Mouse (Mus musculus) spleen, adult 12 weeks (tissue): ENCODE measurements around the gene Eif4ebp2.

Experiments
- DNase-seq: peaks from one replicate; pipeline ENCODE4 v3.0.0; 2022; ENCODE audit warnings: low spot score

The Eif4ebp2 gene

GRCm38 (mm10) chr10:61418131-61418900 is 34.1 kb downstream of the Eif4ebp2 start:
- no peak for DNase-seq

- no peak for DNase-seq
These were observed 34.8 kb downstream of the Eif4ebp2 start, which contains the start of gene Nodal for GRCm38 (mm10) chr10:61417672-61418071. Gene Nodal (plus strand): TSS chr10:61417972.

- no peak for DNase-seq
These were observed 35.4 kb downstream of the Eif4ebp2 start for GRCm38 (mm10) chr10:61417046-61417445.

- DNase-seq, result no peak
These were observed 35.9 kb downstream of the Eif4ebp2 start for GRCm38 (mm10) chr10:61416561-61416960.

DNA sequence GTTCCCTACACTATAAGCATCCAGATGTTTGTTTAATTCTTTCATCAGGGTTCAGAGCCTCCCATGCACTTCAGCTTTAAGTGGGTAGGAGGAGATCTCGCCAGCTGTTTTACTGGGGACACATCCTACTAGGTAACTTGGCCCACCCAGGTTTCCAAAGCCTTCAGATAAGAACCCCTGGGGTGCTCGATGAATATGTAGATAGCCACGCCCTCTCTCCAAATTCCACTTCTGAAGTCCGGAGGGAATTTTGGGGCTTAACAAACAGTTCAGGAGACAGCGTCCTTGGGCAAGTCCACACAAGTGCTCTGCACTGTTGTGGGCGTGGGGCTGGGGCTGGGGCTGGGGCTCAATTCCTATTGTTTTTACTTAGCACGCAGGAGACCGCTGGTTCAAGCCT is 36.6 kb downstream of the Eif4ebp2 start:
- DNase-seq, result no peak

DNA sequence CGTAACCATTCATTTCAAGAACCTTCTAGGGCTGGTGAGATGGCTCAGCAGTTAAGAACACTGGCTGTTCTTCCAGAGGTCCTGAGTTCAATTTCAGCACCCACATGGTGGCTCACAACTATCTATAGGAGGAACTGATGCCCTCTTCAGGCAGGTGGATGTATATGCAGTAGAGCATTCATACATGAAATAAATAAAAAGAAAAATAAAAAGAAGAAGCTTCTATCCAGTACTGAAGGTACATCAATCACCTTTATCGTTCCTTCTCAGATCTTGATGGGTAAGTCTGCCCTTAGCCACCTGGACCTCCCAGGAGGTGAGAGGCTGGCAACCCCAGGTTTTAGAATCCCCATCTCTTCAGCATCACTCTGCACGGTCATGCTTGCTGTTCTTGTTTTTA is 37.2 kb downstream of the Eif4ebp2 start:
- no peak for DNase-seq

- peak; percentile 25 for DNase-seq
These were observed 39.4 kb downstream of the Eif4ebp2 start for GRCm38 (mm10) chr10:61412910-61413625.

GRCm38 (mm10) chr10:61410193-61410592 is 42.3 kb downstream of the Eif4ebp2 start:
- no peak for DNase-seq

GRCm38 (mm10) chr10:61409776-61410175 is 42.7 kb downstream of the Eif4ebp2 start:
- no peak for DNase-seq

- DNase-seq, result no peak
These were observed 46.5 kb downstream of the Eif4ebp2 start for GRCm38 (mm10) chr10:61405958-61406357.

- no peak for DNase-seq
These were observed 49.5 kb downstream of the Eif4ebp2 start for GRCm38 (mm10) chr10:61402911-61403310.

DNA sequence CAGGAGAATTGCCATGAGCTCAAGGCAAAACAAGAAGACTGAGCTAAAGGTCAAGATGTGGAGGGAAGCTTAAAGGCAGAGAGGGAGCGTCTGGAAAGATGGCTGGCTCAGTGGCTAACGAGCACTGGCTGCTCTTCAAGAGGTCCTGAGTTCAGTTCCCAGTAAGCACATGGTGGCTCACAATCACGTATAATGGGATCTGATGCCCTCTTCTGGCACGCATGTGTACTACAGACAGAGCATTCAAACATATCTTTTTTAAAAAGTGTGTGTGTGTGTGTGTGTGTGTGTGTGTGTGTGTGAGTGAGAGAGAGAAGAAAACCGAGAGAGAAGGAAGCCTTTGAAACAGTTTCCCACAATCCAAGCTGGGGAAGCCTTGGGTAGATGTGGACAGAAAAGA is 50.0 kb downstream of the Eif4ebp2 start:
- DNase-seq, result no peak

GRCm38 (mm10) chr10:61400407-61400806 is 52.1 kb downstream of the Eif4ebp2 start:
- no peak for DNase-seq

DNA sequence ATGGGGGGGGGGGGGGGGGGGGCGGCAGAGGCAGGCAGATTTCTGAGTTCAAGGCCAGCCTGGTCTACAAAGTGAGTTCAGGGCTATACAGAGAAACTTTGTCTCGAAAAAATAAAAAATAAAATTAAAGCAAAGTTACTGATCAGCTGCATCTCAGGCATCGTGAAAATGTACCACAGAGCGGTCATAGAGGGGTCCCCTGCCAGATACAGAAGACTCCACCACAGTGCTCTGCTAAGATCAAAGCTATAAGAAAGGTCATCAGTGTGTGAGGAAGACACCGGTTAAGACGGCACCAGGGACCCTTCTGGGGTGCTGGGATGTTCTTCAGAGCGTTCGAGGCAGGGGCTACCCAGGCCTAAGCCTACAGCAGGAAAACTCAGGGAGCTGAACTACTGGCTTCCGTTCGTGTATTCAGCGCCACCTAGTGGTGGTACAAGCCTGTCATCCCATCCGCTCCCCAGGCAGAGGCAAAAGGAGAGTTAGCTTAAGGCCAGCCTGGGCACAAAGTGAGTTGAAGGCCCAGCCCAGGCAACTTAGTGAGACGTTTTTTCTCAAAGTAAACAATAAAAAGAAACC is 53.2 kb downstream of the Eif4ebp2 start:
- DNase-seq, result peak; percentile 50

GRCm38 (mm10) chr10:61398125-61398524 is 54.3 kb downstream of the Eif4ebp2 start:
- no peak for DNase-seq

DNA sequence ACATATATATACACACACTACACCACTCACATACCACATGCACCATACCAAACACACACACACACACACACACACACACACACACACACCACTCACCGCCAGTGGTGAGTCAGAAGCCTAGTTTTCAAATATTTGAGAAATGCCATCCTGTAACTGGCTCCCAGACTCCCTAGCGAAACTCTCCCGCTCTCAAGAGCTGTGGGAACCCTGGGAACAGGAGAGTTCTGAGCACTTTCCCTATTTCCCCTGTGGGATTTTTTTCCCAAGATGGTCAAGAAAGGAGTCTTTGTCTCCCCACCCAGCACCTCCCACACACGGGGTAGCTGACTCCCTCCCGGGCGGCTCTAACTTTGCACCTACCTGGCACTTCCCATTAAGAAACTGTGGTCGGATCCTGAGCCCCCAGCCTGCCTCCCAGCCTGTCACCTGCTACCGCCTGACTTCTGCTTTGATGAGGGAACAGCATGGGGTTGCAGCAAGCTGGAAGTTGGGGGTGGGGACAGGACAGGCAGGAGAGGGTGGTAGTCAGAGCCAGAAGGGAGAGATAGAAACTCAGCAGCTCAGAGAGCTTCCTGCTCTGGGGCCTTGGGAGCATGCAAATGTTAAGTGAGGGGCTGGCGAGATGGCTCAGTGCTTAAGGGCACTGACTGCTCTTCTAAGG is 57.9 kb downstream of the Eif4ebp2 start:
- no peak for DNase-seq

- no peak for DNase-seq
These were observed 59.9 kb downstream of the Eif4ebp2 start for GRCm38 (mm10) chr10:61392584-61392983.

DNA sequence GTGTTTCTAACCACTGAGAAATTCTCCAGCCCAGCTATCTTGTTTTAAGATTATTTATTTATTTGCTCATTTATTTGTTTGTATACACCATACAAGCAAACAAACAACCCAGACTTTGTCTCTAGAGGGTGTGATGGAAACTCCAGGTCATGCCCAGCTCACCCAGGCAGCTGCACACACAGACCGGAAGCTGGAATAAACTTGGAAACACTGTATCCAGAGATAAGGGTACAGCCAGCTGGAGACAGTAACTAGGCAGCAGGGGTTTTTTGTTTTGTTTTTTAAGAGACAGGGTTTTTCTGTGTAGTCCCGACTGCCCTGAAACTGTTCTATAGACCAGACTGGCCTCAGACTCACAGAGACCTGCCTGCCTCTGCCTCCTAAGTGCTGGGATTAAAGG is 62.3 kb downstream of the Eif4ebp2 start:
- no peak for DNase-seq

GRCm38 (mm10) chr10:61389020-61389419 is 63.4 kb downstream of the Eif4ebp2 start:
- DNase-seq, result no peak

GRCm38 (mm10) chr10:61386284-61386683 is 66.2 kb downstream of the Eif4ebp2 start:
- DNase-seq, result no peak

GRCm38 (mm10) chr10:61385174-61385573 is 67.3 kb downstream of the Eif4ebp2 start:
- no peak for DNase-seq

- DNase-seq, result no peak
These were observed 68.8 kb downstream of the Eif4ebp2 start for GRCm38 (mm10) chr10:61383715-61384047.
